Mouse (Mus musculus) midbrain, embryonic 10.5 days (tissue): ENCODE measurements around the gene Snap47. TPM values are rescaled to one million over a fixed set of nuclear protein-coding genes. Genes with fewer than 3 reads are reported as not detected.

Experiments used
- polyA plus RNA-seq: library from polyadenylated mRNA; unstranded; fragments of >200 nt; fragmentation: Nextera tagmentation; extraction: Ambion mirVana; gene quantifications from 2 replicates; pipeline ENCODE4 v1.2.1, GENCODE M21; 2016

Snap47 gene
- polyA plus RNA-seq, 1 experiment from 2014 or later: 108 TPM

Other genes with a start within 250 kb of the Snap47 start
- gene Mrpl55, start 248.7 kb downstream of the Snap47 start, polyA plus RNA-seq: 116 and 131 TPM in 2 replicates
- gene 2310033P09Rik, start 242.9 kb downstream of the Snap47 start, polyA plus RNA-seq: 46.8 and 52.2 TPM in 2 replicates
- gene Arf1, start 222.9 kb downstream of the Snap47 start, polyA plus RNA-seq: 633 and 659 TPM in 2 replicates
- gene Wnt3a, start 160.4 kb downstream of the Snap47 start, polyA plus RNA-seq: 5.3 and 8.7 TPM in 2 replicates
- 7.8 and 9.7 TPM in 2 replicates for gene Wnt9a, start 144.3 kb downstream of the Snap47 start, polyA plus RNA-seq
- gene Prss38, start 75.5 kb downstream of the Snap47 start, polyA plus RNA-seq: not detected in 2 replicates
- 16.2 and 18.1 TPM in 2 replicates for gene Jmjd4, start 1.1 kb downstream of the Snap47 start, polyA plus RNA-seq
- gene Zfp867, start 21.3 kb upstream of the Snap47 start, polyA plus RNA-seq: 9.5 and 11.3 TPM in 2 replicates
- gene Zkscan17, start 75.6 kb upstream of the Snap47 start, polyA plus RNA-seq: 36.4 and 37.7 TPM in 2 replicates
- gene Nlrp3, start 90.4 kb upstream of the Snap47 start, polyA plus RNA-seq: 0.09 and 0.14 TPM in 2 replicates
- gene Olfr222, start 125.0 kb upstream of the Snap47 start, polyA plus RNA-seq: not detected in 2 replicates
- gene Olfr223, start 142.1 kb upstream of the Snap47 start, polyA plus RNA-seq: not detected in 2 replicates
- gene Mprip, start 210.1 kb upstream of the Snap47 start, polyA plus RNA-seq: 24.6 and 27.1 TPM in 2 replicates